Mouse (Mus musculus) embryonic stem cell, embryonic (primary cell): ENCODE measurements around the gene Ints2.
"Not testable (repeated sequence)": the region's sequence is repeated elsewhere in the genome, so short reads cannot be mapped to it uniquely, and the experiment has no call there.

ENCODE experiments used
- CTCF ChIA-PET, 4 experiments: fragments of 300-600 bp in 2 of 4; fragments of 350-600 bp in 2 of 4; sonication (Branson Sonifier 250); formaldehyde crosslinking; loops; one replicate each; lab custom pipeline; 2022; ENCODE audit warnings: inconsistent platforms in 2 of 4; lab: Charles Lee
- POLR2A ChIA-PET, 4 experiments: fragments of 300-600 bp in 2 of 4; fragments of 350-600 bp in 2 of 4; sonication (Branson Sonifier 250); formaldehyde crosslinking; loops; one replicate each; lab custom pipeline; 2022; ENCODE audit warnings: antibody characterized with exemption in 4 of 4, inconsistent platforms in 1 of 4; lab: Charles Lee

Ints2 gene

GRCm38 (mm10) chr11:86257460-86258076 lies at the start of gene Ints2:
TSS of gene Ints2 (minus strand) at chr11:86257575.
- ChIA-PET CTCF (interaction anchor here in 2 of 4 experiments (0.6 to 1.5 kb wide), 4 partner anchors 57 to 361 kb away, joined by 3 read pairs; partner anchors contain the start of gene Brip1 (in 1 of the 2)), POLR2A (interaction anchor here (0.6 to 2.9 kb wide), 67 partner anchors 9 to 1439 kb away, joined by 3 to 18 read pairs (median 4); partner anchors contain the start of genes Brip1 (in 2 of the 4), Rps6kb1 (in 2 of the 4), Tubd1 (in 2 of the 4) and Bcas3 (in 1 of the 4))

DNA sequence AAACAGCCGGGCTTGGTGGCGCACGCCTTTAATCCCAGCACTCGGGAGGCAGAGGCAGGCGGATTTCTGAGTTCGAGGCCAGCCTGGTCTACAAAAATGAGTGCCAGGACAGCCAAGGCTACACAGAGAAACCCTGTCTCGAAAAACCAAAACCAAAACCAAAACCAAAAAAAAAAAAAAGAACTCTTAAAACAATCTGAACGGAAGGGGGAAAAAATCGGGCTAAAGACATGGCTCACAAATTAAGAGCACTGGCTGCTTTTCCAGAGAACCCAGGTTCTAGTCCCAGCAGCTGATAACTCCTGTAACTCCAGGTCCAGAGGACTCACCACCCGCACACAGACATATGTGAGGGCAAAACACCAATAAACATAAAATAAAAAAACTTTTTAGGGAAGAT lies 34.8 kb upstream of the Ints2 start:
- POLR2A ChIA-PET, CTCF ChIA-PET: not testable (repeated sequence)

DNA sequence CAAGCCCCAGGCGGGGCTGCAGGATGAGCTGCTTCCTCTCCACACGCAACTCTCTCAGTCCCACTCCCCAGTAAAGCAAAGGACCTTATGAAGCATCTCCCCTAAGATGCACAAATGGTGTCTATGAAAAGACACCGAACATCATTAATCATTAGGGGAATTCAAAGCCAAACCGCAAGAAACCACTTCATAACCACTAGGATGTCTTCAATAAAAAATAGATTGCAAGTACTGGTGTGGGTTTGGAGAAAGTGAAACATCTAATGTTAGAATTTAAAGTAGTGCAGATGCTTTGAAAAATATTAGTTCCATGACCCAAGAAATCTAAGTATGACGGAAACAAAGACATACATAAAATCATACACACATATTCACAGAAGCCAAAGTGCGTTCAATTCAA lies 34.3 kb upstream of the Ints2 start:
- CTCF ChIA-PET, result no interaction called here

GRCm38 (mm10) chr11:86285729-86286128 lies 28.4 kb upstream of the Ints2 start:
- POLR2A ChIA-PET, result interaction anchor here in 2 of 4 experiments (0.6 to 0.8 kb wide), 2 partner anchors 28 to 66 kb away, joined by 3 to 4 read pairs; partner anchors contain the start of gene Ints2 (in 1 of the 2)

More for the DNA sequence above, 34.3 kb upstream of the Ints2 start:
- POLR2A ChIA-PET, result no interaction called here

GRCm38 (mm10) chr11:86278442-86279102 lies 21.2 kb upstream of the Ints2 start:
- ChIA-PET CTCF (no interaction called here), POLR2A (interaction anchor here in 1 of 4 experiments (1.1 kb wide), 1 partner anchor 21 kb away, joined by 4 read pairs; the partner anchor contains the start of gene Ints2)

More at GRCm38 (mm10) chr11:86285729-86286128, 28.4 kb upstream of the Ints2 start:
- CTCF ChIA-PET, result no interaction called here

DNA sequence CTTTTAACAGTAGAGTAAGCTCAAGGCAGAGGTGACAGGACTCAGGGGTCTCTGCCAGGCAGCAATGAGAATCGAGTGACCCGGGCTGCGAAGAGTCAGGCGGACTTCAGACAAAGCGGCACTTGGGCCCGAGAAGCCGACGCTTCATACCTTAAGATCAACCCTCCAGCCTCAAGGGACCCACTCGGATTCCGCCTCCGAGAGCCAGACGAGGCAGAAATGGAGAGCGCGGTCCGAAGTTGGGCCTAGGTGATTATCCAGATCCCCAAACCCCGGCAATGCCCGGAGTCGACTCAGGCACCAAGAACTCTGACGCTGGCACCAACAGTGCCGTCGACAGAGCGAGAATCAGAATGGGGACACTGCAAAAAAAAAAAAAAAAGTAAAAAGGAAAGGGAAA lies 321 bp downstream of the Ints2 start:
- CTCF ChIA-PET, result interaction anchor here in 1 of 4 experiments (0.6 to 1.5 kb wide), 3 partner anchors 56 to 182 kb away, joined by 3 read pairs; partner anchors contain the start of gene Brip1
- POLR2A ChIA-PET, result interaction anchor here (0.6 to 2.9 kb wide), 61 partner anchors 8 to 1438 kb away, joined by 3 to 18 read pairs (median 4); partner anchors contain the start of genes Brip1 (in 2 of the 4), Rps6kb1 (in 2 of the 4), Tubd1 (in 2 of the 4) and Bcas3 (in 1 of the 4)

GRCm38 (mm10) chr11:86253342-86253741 lies 4.0 kb downstream of the Ints2 start:
- POLR2A ChIA-PET, result interaction anchor here in 1 of 4 experiments (1.0 kb wide), 1 partner anchor 105 kb away, joined by 3 read pairs; no protein-coding TSS in a partner anchor
- CTCF ChIA-PET, result no interaction called here

- ChIA-PET POLR2A (interaction anchor here in 3 of 4 experiments (0.6 to 1.5 kb wide), 9 partner anchors 11 to 32 kb away, joined by 3 to 5 read pairs (median 4); partner anchors contain the start of genes Brip1 (in 1 of the 3) and Ints2 (in 1 of the 3)), CTCF (no interaction called here)
Measured at GRCm38 (mm10) chr11:86232446-86232845, 24.9 kb downstream of the Ints2 start.

- CTCF ChIA-PET, result no interaction called here
- POLR2A ChIA-PET, result interaction anchor here (0.5 to 1.5 kb wide), 7 partner anchors 11 to 31 kb away, joined by 3 to 5 read pairs (median 3); no protein-coding TSS in a partner anchor
Measured at GRCm38 (mm10) chr11:86231781-86232350, 25.5 kb downstream of the Ints2 start.

DNA sequence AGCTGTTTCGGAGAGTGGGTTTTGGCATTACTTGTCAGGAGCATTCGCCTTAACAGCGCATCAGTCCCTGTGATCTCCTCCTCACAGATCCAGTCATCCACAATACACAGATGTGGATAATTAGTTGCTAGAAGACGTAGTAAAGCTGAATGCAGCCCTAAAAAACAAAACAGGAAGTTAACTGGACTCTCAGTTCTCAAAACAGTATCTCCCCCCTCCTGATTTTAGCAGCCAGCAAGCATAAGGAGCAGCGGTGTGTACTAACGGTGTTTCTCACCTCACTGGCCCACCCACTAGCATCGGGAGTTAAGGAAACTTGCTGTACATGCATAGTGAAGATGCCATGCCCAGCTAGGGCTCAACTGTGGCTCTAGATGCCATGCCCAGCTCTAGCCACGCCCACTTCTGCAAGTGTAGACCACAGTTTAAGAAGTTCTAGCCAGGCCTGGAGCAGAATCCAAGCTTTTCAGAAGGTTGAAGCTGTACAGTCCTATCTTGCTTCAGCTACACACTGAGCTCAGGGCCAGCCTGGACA lies 30.7 kb downstream of the Ints2 start:
- ChIA-PET POLR2A (interaction anchor here in 1 of 4 experiments (1.0 to 1.6 kb wide), 2 partner anchors 26 to 31 kb away, joined by 3 read pairs; partner anchors contain the start of genes Brip1 and Ints2), CTCF (no interaction called here)

DNA sequence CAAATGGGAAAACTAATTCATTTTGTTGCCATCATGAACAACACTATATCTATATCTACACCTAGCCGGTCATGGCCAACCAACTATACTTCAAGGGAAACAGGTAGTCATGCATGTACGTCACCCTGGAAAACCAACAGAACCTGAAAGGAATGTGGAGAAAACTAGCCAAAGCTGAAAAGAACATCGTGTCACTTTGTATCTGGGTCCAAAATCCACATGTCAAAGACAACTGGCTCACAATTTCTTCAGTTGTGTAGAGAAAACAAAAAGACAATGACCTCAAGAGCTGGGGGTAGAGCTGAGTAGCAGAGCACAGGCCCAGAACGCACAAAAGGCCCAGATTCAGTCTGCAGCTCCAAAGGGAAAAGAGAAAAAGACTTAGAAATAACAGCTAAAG lies 31.6 kb downstream of the Ints2 start:
- POLR2A ChIA-PET, result interaction anchor here in 2 of 4 experiments (0.7 to 1.7 kb wide), 3 partner anchors 10 to 25 kb away, joined by 3 to 6 read pairs (median 3); partner anchors contain the start of gene Brip1 (in 1 of the 2)
- CTCF ChIA-PET, result interaction anchor here in 1 of 4 experiments (0.6 kb wide), 1 partner anchor 301 kb away, joined by 4 read pairs; no protein-coding TSS in a partner anchor

DNA sequence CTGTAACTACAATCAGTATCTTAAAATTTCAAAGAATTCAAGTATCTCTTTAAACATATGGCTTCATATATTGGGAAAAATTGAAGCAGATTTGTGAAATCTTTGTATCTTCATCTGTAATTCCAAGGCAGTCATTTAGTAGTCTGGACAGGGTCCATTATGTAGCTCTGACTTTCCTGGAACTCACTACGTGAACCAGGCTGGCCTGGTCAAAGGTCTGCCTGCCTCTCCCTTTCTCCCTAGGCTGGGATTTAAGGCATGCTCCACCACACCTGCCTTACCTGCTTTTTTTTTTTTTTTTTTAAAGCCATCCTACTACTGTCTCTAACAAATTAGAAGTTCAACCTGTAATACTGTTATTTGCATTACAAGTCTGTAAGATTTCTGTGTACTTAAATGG lies 45.6 kb downstream of the Ints2 start:
- ChIA-PET POLR2A (interaction anchor here in 1 of 4 experiments (0.6 to 1.3 kb wide), 6 partner anchors 8 to 474 kb away, joined by 3 to 8 read pairs (median 3); partner anchors contain the start of gene Brip1), CTCF (interaction anchor here in 1 of 4 experiments (0.6 kb wide), 1 partner anchor 396 kb away, joined by 3 read pairs; no protein-coding TSS in a partner anchor)

GRCm38 (mm10) chr11:86209123-86209522 lies 48.3 kb downstream of the Ints2 start:
- ChIA-PET CTCF (interaction anchor here in 1 of 4 experiments (1.3 kb wide), 1 partner anchor 9 kb away, joined by 3 read pairs; no protein-coding TSS in a partner anchor), POLR2A (interaction anchor here in 2 of 4 experiments (0.5 to 2.0 kb wide), 7 partner anchors 9 to 446 kb away, joined by 3 to 9 read pairs (median 4); partner anchors contain the start of genes Brip1 (in 1 of the 2) and Ints2 (in 1 of the 2))

DNA sequence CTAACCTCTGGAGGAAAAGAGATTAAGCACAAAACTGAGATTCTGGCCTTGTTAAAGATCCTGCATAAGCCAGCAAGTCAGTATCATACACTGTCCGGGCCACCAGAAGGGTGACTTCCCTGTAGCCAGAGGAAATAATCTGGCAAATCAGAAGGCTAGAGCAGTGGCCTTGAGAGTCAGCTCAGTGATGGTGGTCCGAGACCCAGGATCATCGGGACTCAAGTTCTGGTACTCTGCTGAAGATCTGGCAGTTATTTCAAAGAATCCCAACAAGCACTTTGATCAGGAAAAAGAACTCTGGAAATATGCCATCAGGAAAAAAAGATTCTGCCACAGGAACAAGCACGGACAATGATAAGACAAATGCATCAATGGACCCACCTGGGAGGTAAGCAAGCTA lies 51.5 kb downstream of the Ints2 start:
- CTCF ChIA-PET, result no interaction called here
- POLR2A ChIA-PET, result interaction anchor here in 1 of 4 experiments (0.6 to 1.0 kb wide), 2 partner anchors 194 to 339 kb away, joined by 3 to 4 read pairs; partner anchors contain the start of genes Rps6kb1 and Tubd1

- POLR2A ChIA-PET, result no interaction called here
- CTCF ChIA-PET, result no interaction called here
Measured at GRCm38 (mm10) chr11:86205031-86205430, 52.3 kb downstream of the Ints2 start.

- POLR2A ChIA-PET, result interaction anchor here in 1 of 4 experiments (0.9 to 2.5 kb wide), 8 partner anchors 9 to 552 kb away, joined by 3 to 8 read pairs (median 4); no protein-coding TSS in a partner anchor
- CTCF ChIA-PET, result no interaction called here
Measured at GRCm38 (mm10) chr11:86201901-86202675, 55.3 kb downstream of the Ints2 start.
